Mouse (Mus musculus): Measurements from ENCODE around the gene Sf3b4. TPM values are rescaled to one million over a fixed set of nuclear protein-coding genes. Genes with fewer than 3 reads are reported as not detected.

The Sf3b4 gene
- total and polyA plus RNA-seq, 2 experiments from 2014 or later, result 94.8 to 144 TPM

DNA sequence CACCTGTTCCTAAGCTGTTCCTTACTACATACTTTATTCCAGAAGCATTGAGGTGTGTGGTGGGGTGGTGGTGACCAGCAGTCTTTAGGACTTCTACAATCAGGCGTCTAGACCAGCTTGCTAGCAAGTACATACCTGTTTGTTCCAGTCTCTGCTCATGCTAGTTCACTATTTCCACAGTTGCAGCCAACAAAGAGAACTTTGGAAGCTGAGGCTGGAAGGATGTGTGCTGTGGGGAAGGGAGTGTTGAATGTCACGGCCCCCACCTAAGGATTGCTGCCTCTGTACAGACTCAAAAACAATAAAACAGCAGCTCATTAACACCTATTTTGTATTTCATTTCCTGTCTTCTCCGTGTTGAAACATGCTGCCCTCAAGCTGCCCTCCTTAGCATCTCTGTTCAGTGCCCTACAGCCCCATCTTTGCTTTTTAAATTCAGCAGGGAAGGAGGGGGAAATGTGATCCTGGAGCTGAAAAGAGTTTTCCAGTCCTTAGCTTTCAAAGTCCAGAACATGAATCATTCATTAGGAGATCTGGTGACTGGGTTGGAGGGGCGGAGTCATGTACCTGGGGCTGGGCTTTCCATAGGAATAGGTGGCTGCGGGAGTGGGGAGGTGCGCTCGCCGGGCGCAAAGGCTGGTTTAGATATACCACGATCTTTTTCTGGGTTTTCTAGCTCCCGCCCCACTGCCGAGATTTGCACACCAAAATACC is 11.2 kb upstream of the Sf3b4 start:
- Histone ChIP-seq H3K4me2 (ENCODE audit: low read depth, low read length) (peak overlapping the region; percentile 87), H3K27ac (peak overlapping the region; percentile 65), H3K36me3 (ENCODE audit: insufficient read depth, low read length) (no peaks in the 10 kb centered on the region), H3K4me1 (ENCODE audit: insufficient read depth, low read length) (0 out of 2 replicates have a peak, but pooled peaks cover 6% of the 10 kb centered on the region), H3K9me3 (ENCODE audit: low read length) (no peaks in the 10 kb centered on the region), H3K27me3 (ENCODE audit: insufficient read depth, low read length) (no peaks in the 10 kb centered on the region), H3K4me3 (ENCODE audit: low read length) (peak overlapping the region; percentile 43), H3K9ac (replicated peaks; ENCODE audit: low read length) (peak overlapping the region; percentile 40)
- TF ChIP-seq CTCF (IDR thresholded peaks at IDR 0.05; ENCODE audit: low read depth), result no peak
- ATAC-seq (peak; percentile 81), DNase-seq (ENCODE audit: low spot score) (peak; percentile 75)
- 2% methylated on average over 12 of the region's 12 CpGs for WGBS

DNA sequence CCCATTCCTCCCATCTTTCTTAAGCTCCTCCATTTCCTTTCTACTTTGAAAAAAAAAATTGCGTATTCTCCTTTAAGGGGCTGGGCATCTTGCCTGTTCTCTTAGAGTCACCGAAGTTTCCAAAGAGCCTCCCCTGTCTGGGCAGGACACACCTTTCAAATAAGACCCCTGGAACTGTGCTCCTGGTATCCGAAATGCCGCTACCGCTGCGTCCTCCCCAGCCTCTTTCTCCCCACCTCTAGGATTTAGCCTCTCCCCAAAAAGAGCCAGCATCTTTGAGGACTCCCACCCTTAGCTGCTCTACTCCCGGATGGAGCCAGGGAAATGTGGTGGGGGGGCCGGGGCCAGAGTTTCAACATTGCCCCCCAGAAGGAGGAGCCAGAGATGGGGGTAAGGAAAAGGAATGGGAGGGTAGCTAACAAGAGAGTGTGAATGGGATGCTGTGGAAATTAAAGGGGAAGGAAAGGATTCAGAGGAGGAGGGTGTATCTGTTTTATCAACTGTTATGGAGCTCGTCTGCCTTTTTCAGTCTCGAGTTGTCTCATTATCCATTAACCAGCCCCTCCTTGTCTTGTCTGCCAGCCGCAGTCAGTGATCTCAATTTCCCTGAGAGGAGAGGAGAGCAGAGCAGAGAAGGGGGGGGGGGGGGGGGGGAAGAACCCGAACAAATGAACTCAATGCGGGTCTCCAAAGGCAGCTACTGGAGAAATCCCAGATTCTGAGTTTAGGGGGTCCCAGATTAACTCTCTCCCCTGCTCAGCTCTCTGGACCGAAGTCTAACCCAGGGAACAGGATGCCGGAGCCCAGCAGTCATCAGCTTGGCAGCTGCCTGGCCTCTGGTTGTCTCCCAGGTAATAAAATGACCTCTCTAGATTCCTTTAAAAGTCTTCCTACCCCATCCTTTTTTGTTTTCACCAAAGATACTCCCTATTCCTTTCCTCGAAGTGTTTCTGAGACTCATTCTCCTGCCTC is 10.0 kb upstream of the Sf3b4 start, which contains the start of gene Mtmr11:
Gene Mtmr11, plus strand, starts transcription at position 136 of the 972 bp plus-strand sequence.
- no peaks in the 10 kb centered on the region for H3K9me3 ChIP-seq (ENCODE audit: low read length)
- no peaks in the 10 kb centered on the region for H3K36me3 ChIP-seq (ENCODE audit: insufficient read depth, low read length)
- 0 out of 2 replicates have a peak, but pooled peaks cover 6% of the 10 kb centered on the region for H3K4me1 ChIP-seq (ENCODE audit: insufficient read depth, low read length)
- peak within 1 kb of the TSS; percentile 65 for H3K27ac ChIP-seq
- peak within 1 kb of the TSS; percentile 87 for H3K4me2 ChIP-seq (ENCODE audit: low read depth, low read length)
- H3K9ac ChIP-seq (replicated peaks; ENCODE audit: low read length), result peak within 1 kb of the TSS; percentile 40
- WGBS, result 8% methylated on average over 15 of the region's 16 CpGs
- no peaks in the 10 kb centered on the region for H3K27me3 ChIP-seq (ENCODE audit: insufficient read depth, low read length)
- peak; percentile 57 for DNase-seq (ENCODE audit: low spot score)
- TF ChIP-seq CTCF (IDR thresholded peaks at IDR 0.05; ENCODE audit: low read depth), result no peak
- H3K4me3 ChIP-seq (ENCODE audit: low read length), result peak within 1 kb of the TSS; percentile 43
- ATAC-seq, result peak; percentile 60

DNA sequence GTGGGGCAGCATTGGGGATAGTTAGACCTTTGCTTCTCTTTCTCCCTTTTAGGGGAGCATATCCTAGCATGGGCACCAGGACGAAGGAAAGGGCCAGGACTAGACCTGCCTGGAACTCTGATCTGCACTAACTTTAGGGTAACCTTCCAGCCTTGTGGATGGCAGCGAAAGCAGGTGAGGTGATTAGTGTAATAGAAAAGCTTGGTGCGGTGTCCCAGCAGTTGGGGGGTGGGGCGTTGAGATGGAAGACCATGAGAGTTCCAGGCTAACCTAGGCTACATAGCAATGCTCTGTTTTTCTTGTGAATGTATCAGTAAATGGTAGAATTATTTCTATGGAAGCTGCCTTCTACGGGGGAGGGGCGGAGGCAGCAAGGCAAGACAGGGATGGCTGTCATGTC is 9.1 kb upstream of the Sf3b4 start:
- TF ChIP-seq CTCF (IDR thresholded peaks at IDR 0.05; ENCODE audit: low read depth), result no peak
- H3K4me2 ChIP-seq (ENCODE audit: low read depth, low read length), result peak overlapping the region; percentile 87; the same call in 1 of the 2 replicates
- DNase-seq (ENCODE audit: low spot score), result no peak
- H3K4me1 ChIP-seq (ENCODE audit: insufficient read depth, low read length), result 0 out of 2 replicates have a peak, but pooled peaks cover 6% of the 10 kb centered on the region
- ATAC-seq, result no peak
- 88% methylated on average over 6 of the region's 6 CpGs for WGBS
- no peak overlapping the region for H3K9ac ChIP-seq (replicated peaks; ENCODE audit: low read length)
- no peaks in the 10 kb centered on the region for H3K27me3 ChIP-seq (ENCODE audit: insufficient read depth, low read length)
- peak overlapping the region; percentile 65; the same call in 1 of the 2 replicates for H3K27ac ChIP-seq
- no peaks in the 10 kb centered on the region for H3K9me3 ChIP-seq (ENCODE audit: low read length)
- H3K36me3 ChIP-seq (ENCODE audit: insufficient read depth, low read length), result no peaks in the 10 kb centered on the region
- H3K4me3 ChIP-seq (ENCODE audit: low read length), result peak overlapping the region; percentile 43; the same call in 1 of the 2 replicates

DNA sequence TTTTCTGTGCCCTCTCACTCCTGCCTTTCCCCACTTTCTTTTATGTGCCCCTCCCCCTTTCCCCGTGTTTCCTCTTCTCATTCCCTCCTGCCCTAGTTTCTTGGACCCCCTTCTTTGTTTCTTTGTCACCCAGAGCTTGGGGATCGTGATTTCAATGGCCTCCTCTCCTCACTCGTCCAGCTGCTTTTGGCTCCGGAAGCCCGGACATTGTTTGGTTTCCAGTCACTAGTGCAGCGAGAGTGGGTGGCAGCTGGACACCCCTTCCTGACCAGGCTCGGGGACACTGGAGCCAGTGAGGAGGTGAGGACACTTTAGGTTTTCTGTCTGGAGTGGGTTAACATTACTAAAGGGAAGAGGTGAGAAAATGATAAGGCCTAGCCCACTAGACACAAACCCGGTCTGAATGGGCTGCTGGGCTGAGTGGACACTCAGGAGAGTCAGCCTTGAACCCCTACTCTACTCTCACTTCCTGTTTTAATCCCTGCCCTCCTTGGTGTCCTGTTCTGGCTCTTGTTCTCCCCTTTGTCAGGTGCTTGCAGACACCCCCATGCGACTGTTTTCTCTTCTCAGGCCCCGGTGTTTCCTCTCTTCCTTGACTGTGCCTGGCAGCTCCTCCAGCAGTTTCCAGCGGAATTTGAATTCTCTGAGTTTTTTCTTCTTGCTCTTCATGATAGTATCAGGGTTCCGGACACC is 3.5 kb upstream of the Sf3b4 start:
- WGBS, result 60% methylated on average over 12 of the region's 12 CpGs
- no peak overlapping the region for H3K4me2 ChIP-seq (ENCODE audit: low read depth, low read length)
- ATAC-seq (no peak), DNase-seq (ENCODE audit: low spot score) (no peak)
- H3K9ac ChIP-seq (replicated peaks; ENCODE audit: low read length), result no peak overlapping the region
- H3K4me3 ChIP-seq (ENCODE audit: low read length), result no peak overlapping the region
- peaks cover 11% of the 10 kb centered on the region for H3K4me1 ChIP-seq (ENCODE audit: insufficient read depth, low read length)
- H3K9me3 ChIP-seq (ENCODE audit: low read length), result no peaks in the 10 kb centered on the region
- H3K27me3 ChIP-seq (ENCODE audit: insufficient read depth, low read length), result no peaks in the 10 kb centered on the region
- no peak for TF ChIP-seq CTCF (IDR thresholded peaks at IDR 0.05; ENCODE audit: low read depth)
- 0 out of 2 replicates have a peak overlapping the region, but pooled peaks have one; percentile 11 for H3K27ac ChIP-seq
- H3K36me3 ChIP-seq (ENCODE audit: insufficient read depth, low read length), result peaks cover 4% of the 10 kb centered on the region; the same call in 1 of the 2 replicates

- 0 out of 2 replicates have a peak overlapping the region, but pooled peaks have one; percentile 99 for H3K27ac ChIP-seq
These were observed 1.9 kb upstream of the Sf3b4 start for GRCm38 (mm10) chr3:96170276-96170675.

More at GRCm38 (mm10) chr3:96170276-96170675, 1.9 kb upstream of the Sf3b4 start:
- no peak for ATAC-seq
- WGBS, result 92% methylated on average over 4 of the region's 4 CpGs
- no peaks in the 10 kb centered on the region for H3K9me3 ChIP-seq (ENCODE audit: low read length)
- TF ChIP-seq CTCF (IDR thresholded peaks at IDR 0.05; ENCODE audit: low read depth), result no peak
- H3K9ac ChIP-seq (replicated peaks; ENCODE audit: low read length), result no peak overlapping the region
- peaks cover 11% of the 10 kb centered on the region for H3K4me1 ChIP-seq (ENCODE audit: insufficient read depth, low read length)
- H3K27me3 ChIP-seq (ENCODE audit: insufficient read depth, low read length), result no peaks in the 10 kb centered on the region
- H3K4me3 ChIP-seq (ENCODE audit: low read length), result no peak overlapping the region
- H3K36me3 ChIP-seq (ENCODE audit: insufficient read depth, low read length), result peaks cover 12% of the 10 kb centered on the region; the same call in 1 of the 2 replicates
- H3K4me2 ChIP-seq (ENCODE audit: low read depth, low read length), result no peak overlapping the region
- DNase-seq (ENCODE audit: low spot score), result no peak
